Mouse (Mus musculus) small intestine, adult 2 months (tissue): Measurements from ENCODE around the gene Olah. TPM values are rescaled to one million over a fixed set of nuclear protein-coding genes. Genes with fewer than 3 reads are reported as not detected.
A peak's percentile ranks its signal among the peaks of the same experiment; 100 is the strongest.
"Not testable (repeated sequence)": the region's sequence is repeated elsewhere in the genome, so short reads cannot be mapped to it uniquely, and the experiment has no call there.

Experiments used
- H3K27ac ChIP-seq: fragments of 200-500 bp; 2 replicates; pipeline ENCODE4 v1.5.1; 2012; ENCODE audit warnings: low read depth, low read length, control low read depth, inconsistent platforms; ENCODE audit not compliant: insufficient read depth
- H3K27me3 ChIP-seq: fragments of 200-500 bp; 2 replicates; pipeline ENCODE4 v1.6.1; 2012; ENCODE audit warnings: mild to moderate bottlenecking, moderate library complexity, low read length, inconsistent platforms; ENCODE audit not compliant: control insufficient read depth, insufficient read depth
- H3K36me3 ChIP-seq: fragments of 200-500 bp; 2 replicates; pipeline ENCODE4 v1.6.1; 2012; ENCODE audit warnings: mild to moderate bottlenecking, low read length, control low read depth, inconsistent platforms; ENCODE audit not compliant: control insufficient read depth, insufficient read depth
- H3K4me1 ChIP-seq: fragments of 200-500 bp; 2 replicates; pipeline ENCODE4 v1.6.1; 2012; ENCODE audit warnings: low read length, inconsistent platforms, mixed read lengths; ENCODE audit not compliant: control insufficient read depth, insufficient read depth, insufficient read length
- H3K4me3 ChIP-seq: fragments of 200-500 bp; 2 replicates; pipeline ENCODE4 v1.5.1; 2012; ENCODE audit warnings: low read depth, mild to moderate bottlenecking, control low read depth, inconsistent platforms, low read length, moderate library complexity
- CTCF ChIP-seq: fragments of 200-500 bp; IDR thresholded peaks from 2 replicates; pipeline ENCODE4 v1.5.1; 2012; ENCODE audit warnings: low read depth, mild to moderate bottlenecking, control low read depth, inconsistent platforms, low read length, moderate library complexity, mixed read lengths; ENCODE audit not compliant: insufficient replicate concordance, insufficient read length; ENCODE audit errors: extremely low read depth
- POLR2A ChIP-seq: fragments of 200-500 bp; IDR thresholded peaks from 2 replicates; pipeline ENCODE4 v1.6.1; 2012; ENCODE audit warnings: low read depth, mild to moderate bottlenecking, control low read depth, inconsistent platforms, low read length, moderate library complexity
- WGBS: fragments of 180-500 bp; shearing (Covaris S2); methylation state at CpG from one replicate; pipeline ENCODE4 v1.1.7; 2018; 5-methylcytosine and 5-hydroxymethylcytosine counted together
- polyA plus RNA-seq: library from polyadenylated mRNA; depleted of rRNA; stranded (reverse); fragments of >200 nt; gene quantifications from 2 replicates; pipeline ENCODE4 v1.2.3, GENCODE M21; 2012; rRNA removed

Olah gene
- not detected in 2 replicates for polyA plus RNA-seq

DNA sequence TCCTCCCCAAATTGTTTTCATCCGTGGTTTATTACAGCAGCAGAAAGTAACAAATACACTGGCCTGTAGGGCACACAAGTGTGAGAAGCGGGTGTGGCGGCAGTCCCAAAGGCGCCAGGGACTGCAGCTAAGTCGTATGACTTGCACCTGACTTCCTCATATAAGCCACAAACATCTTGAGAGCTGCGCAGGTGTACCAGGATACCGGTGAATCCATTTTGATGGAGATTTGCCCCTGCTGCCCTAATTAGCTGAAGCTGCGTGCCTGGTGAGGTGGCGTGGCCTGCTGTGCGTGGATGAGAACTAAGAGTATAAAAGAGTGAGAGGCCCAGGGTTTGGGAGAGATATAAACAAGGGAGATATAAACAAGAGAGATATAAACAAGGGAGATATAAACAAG is at the start of gene Olah:
Gene Olah (minus strand): TSS at position 101 of the 400 bp plus-strand sequence.
- H3K27ac ChIP-seq, H3K27me3 ChIP-seq, H3K4me1 ChIP-seq, H3K4me3 ChIP-seq, H3K36me3 ChIP-seq: not testable (repeated sequence)
- WGBS, result 57% methylated on average over 10 of the region's 10 CpGs

DNA sequence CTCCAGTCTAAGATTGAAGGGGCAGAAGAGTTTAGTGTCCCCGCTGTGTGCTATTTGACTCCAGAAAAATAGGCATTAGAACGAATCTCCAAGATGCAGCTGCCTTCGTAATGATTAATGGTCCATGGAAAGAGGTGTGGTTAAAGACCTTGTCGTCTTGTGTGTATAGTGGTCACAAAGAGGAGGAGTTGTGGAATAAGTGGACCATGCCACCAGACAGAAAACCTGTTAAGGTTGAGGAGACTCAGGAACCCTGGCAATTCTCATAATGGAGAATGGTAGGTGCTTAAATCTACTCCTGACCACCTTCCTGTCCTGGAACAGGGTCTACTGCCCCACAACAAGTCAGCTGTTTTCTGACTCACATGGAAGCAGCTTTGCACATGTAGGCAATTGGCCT is 49.0 kb upstream of the Olah start:
- H3K4me3 ChIP-seq, result no peak overlapping the region
- no peaks in the 10 kb centered on the region for H3K27me3 ChIP-seq
- H3K27ac ChIP-seq, result no peak overlapping the region
- WGBS, result 85% methylated on average over 4 of the region's 4 CpGs
- peaks cover 33% of the 10 kb centered on the region for H3K36me3 ChIP-seq
- no peaks in the 10 kb centered on the region for H3K4me1 ChIP-seq
- TF ChIP-seq CTCF, result no peak
- TF ChIP-seq POLR2A, result no peak

DNA sequence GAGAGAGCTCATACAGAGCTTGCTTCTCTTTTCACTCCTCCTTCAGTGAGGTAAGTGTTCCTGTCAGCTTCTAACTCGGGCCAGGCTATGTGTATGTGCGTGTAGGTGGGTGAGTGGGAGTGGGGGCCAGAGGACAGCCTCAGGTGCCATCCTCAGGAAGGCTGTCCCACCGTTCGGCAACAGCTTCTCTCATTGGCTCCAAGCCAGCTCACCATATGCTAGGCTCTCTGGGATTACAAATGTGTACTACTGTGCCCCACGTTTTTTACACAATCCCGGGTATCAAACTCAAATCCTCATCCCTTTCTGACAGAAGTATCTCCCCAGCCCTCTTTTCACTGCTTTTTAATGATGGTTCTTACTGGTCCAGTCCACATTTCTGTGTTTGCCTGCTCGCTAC is 47.2 kb upstream of the Olah start:
- no peaks in the 10 kb centered on the region for H3K27me3 ChIP-seq
- H3K36me3 ChIP-seq, result peaks cover 29% of the 10 kb centered on the region
- TF ChIP-seq POLR2A (no peak), CTCF (no peak)
- no peak overlapping the region for H3K4me3 ChIP-seq
- H3K4me1 ChIP-seq, result no peaks in the 10 kb centered on the region
- H3K27ac ChIP-seq, result no peak overlapping the region
- 75% methylated on average over 7 of the region's 7 CpGs for WGBS

DNA sequence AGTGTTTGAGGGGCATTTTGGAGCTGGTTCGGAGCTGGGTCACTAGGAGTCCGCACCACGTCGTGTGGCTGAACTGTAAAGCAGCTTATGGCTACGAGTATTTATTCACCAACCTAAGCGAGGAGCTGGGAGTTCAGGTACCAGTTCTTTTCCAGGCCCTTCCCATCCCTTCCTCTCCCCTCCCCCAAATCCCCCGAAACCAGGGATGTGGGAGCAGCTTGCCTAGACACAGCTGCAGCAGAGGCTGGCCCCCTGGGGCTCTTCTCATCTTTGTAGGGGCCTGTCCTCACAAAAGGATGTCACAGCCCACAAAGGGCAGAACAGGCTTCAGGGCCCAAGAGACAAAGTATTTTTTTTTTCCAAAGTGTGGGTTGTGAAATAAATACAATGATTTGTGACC is 40.9 kb upstream of the Olah start:
- TF ChIP-seq POLR2A (no peak), CTCF (no peak)
- Histone ChIP-seq H3K27me3 (no peaks in the 10 kb centered on the region), H3K36me3 (peaks cover 22% of the 10 kb centered on the region), H3K27ac (no peak overlapping the region), H3K4me1 (no peaks in the 10 kb centered on the region), H3K4me3 (no peak overlapping the region)
- 82% methylated on average over 7 of the region's 7 CpGs for WGBS

DNA sequence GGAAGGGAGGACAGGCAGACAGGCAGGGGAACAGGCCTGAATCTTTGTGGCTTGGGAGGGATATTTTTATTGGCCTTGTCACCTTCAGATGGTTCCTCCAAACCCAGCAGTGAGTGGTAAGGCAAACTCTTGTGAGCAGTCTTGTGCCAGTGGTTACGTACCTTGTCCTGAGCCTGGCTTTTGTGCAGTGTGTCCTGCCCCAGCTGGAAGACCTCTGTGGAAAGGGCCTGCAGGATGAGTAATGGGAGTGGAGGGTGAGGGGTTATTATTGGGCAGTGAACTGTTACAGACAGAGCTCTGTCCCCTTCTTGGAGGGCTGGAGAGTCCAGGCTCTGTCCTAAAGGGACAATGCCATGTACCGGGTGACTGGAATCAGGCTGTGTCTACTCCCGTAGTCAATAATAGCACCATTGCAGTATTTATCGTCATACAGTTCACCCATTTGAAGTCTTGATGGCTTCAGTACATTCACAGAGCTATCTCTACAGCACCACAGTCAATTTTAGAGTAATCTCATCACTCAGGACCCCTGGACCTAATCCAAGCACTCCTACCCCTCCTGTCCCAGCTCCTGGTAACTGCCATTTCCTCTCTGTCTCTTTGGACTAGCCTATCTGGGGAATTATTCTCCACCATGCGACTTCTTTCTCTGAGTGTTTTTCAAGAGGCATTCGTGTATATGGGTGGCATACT is 38.5 kb upstream of the Olah start:
- no peak overlapping the region for H3K4me3 ChIP-seq
- no peaks in the 10 kb centered on the region for H3K27me3 ChIP-seq
- 83% methylated on average over 6 of the region's 6 CpGs for WGBS
- no peaks in the 10 kb centered on the region for H3K4me1 ChIP-seq
- H3K27ac ChIP-seq, result no peak overlapping the region
- H3K36me3 ChIP-seq, result peaks cover 16% of the 10 kb centered on the region
- TF ChIP-seq POLR2A, result no peak
- TF ChIP-seq CTCF, result no peak

DNA sequence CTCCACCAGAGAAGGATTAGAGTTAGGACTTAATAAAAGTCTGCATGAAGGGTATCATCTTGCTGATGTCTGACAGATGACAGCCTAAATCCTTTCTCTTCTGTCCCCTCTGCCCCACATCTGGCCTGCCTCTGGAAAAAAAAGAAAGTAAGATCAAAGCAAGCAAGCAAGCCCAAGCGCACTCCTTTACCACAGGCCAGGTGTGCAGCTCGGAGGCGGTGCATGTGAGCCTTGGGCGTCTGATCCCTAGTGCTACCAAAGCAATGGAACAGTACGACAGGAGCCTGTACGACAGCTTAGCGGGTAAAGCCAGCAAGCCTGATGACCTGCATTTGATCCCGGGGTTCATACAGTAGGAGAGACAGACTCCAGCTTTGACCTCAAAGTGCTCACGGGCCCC is 33.9 kb upstream of the Olah start:
- H3K27ac ChIP-seq, result no peak overlapping the region
- no peaks in the 10 kb centered on the region for H3K4me1 ChIP-seq
- WGBS, result 85% methylated on average over 9 of the region's 9 CpGs
- H3K27me3 ChIP-seq, result no peaks in the 10 kb centered on the region
- no peak for TF ChIP-seq CTCF
- TF ChIP-seq POLR2A, result no peak
- H3K4me3 ChIP-seq, result no peak overlapping the region
- peaks cover 6% of the 10 kb centered on the region; the same call in 1 of the 2 replicates for H3K36me3 ChIP-seq

DNA sequence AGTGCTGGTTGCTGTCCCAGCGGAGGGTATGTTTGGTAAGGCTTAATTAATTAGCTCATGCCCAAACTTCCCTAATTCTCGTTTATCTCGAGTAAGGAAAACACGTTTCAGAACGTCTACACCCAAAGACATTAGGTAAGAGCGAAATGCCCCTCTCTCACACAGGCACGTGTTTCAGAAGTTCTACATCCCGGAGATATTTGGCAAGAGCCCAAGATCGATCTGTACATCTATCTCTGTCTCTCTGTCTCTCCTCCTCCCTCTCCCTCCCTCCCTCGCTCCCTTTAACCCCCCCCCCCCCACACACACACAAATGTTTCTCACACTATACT is 27.5 kb upstream of the Olah start:
- peak overlapping the region; percentile 89 for H3K4me3 ChIP-seq
- no peaks in the 10 kb centered on the region for H3K36me3 ChIP-seq
- TF ChIP-seq CTCF (no peak), POLR2A (no peak)
- H3K27ac ChIP-seq, result 0 out of 2 replicates have a peak overlapping the region, but pooled peaks have one; percentile 14
- WGBS, result 1% methylated on average over 10 of the region's 10 CpGs
- no peaks in the 10 kb centered on the region for H3K27me3 ChIP-seq
- peaks cover 2% of the 10 kb centered on the region; the same call in 1 of the 2 replicates for H3K4me1 ChIP-seq
